Mouse (Mus musculus) spleen, adult 18-20 months (tissue): ENCODE data around the gene Senp1.
A peak's percentile ranks its signal among the peaks of the same experiment; 100 is the strongest.

Experiments
- DNase-seq, 2 experiments: peaks; one replicate each; pipeline ENCODE4 v3.0.0; 2022; ENCODE audit warnings: mixed read lengths in 2 of 2

The Senp1 gene

GRCm38 (mm10) chr15:98043967-98044366 lies 49.6 kb downstream of the Senp1 start:
- DNase-seq, result no peak

GRCm38 (mm10) chr15:98042508-98042907 lies 51.0 kb downstream of the Senp1 start:
- no peak for DNase-seq

GRCm38 (mm10) chr15:98039682-98040081 lies 53.9 kb downstream of the Senp1 start:
- DNase-seq, result no peak

DNA sequence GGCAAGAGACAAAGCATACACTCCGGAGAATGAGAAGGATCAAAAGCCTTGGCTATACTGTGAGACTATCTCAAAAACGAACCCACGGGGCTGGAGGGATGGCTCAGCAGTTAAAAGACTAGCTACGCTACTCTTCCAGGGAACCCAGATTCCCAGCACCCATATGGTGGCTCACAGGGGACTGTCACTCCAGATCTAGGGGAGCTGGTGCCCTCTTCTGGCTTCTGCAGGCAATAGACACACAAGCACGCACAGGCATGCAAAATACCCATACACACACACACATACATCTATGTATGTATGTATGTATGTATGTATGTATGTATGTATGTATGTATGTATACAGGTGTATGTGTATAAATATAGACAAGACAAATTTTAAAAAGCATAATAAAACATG lies 57.0 kb downstream of the Senp1 start:
- DNase-seq, result no peak

DNA sequence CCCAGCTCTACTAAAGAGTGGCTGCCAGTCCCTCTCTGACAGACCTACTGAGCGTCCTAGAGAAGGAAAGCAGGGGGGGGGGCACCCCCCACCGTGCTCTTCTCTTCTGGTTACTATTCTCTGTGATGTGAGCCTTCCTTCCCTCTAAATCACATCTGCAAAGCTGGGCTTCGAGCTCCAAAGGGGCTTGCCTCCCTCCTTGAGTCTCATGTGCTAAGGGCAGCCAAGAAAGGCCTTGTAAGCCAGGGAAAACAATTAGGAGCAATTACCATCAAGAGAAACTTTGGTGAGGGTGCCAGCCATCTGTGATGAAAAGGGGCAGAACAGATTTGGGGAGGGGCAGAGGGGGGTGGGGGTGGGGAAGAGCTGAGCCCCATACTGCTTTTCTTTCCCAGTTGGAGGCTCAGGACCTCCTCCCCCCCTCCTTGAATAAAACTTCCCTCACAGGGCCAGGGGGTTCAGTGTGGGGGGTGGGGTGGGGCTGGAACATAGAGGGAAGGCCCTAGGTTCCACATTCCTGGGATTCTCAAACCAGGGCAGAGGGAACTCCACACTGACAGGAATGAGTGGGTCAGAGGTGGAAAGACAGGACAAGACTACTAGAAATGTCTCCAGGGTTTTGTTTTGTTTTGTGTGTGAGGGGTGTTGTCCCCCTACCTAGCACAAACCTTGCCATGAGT lies 58.3 kb downstream of the Senp1 start:
- no peak for DNase-seq

GRCm38 (mm10) chr15:98033233-98033748 lies 60.3 kb downstream of the Senp1 start:
- no peak for DNase-seq

GRCm38 (mm10) chr15:98029798-98030197 lies 63.7 kb downstream of the Senp1 start:
- no peak for DNase-seq

DNA sequence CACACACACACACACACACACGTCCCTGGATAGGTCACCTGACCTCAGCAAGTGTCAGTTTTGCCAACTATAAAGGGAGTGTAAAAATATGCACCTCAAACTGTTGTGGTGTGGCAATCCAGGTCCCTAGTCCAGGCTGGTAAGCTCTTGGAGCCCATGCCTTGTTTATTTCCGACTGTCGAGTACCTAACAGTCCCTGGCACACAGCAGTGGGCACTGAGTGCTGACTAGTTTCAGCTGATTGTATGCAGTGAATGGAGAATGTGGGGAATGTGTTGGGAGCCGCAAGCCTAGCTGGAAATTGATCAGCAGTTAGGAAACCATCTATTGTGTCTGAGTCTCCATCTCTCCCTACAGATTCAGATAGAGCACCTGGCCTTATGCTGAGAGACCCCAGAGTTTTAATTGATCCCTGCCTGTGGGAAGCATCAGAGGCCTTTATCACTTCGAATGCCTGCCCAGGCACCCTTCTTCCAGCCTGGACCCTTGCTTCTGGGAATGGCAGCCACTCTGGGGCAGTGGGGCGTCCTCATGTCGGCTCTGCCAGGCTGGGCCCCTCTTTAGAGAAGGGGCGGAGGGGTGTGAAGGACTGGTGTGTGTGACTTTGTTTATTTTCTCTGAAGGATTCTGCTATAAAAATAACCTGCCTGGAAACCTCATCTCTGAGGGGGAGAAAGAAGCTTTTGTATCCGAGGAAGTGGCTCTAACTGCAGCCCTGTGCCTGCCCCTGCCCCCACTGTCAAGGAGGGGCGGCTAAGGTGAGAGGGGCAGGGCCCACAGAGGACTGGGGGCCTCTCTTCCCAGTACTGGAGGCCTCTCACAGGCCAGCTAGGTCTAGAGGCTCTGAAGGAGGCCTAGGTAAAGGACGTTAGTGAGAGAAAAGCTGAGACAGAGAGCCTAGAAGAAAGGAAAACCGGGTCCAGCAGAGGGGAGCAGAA lies 66.3 kb downstream of the Senp1 start:
- DNase-seq, result no peak

GRCm38 (mm10) chr15:98025611-98026010 lies 67.9 kb downstream of the Senp1 start:
- no peak for DNase-seq

GRCm38 (mm10) chr15:98023137-98023536 lies 70.4 kb downstream of the Senp1 start:
- DNase-seq, result no peak

DNA sequence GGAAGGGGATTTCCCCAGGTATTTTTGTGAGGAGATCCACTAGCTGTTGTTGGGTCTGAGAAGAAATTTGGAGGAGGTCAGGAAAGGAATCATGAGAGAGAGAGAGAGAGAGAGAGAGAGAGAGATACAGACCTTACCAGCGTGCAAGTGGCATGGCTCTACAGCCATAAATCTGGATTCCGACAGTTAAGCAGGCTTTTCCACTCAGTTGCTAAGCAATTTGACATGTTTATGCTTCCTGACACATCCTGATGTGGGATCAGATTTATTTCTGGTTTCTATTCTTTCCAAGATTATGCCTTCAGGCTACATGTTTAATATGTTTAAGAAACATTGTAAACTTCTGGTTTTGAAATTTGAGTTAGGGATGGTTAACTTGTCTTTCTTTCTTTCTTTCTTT lies 71.7 kb downstream of the Senp1 start:
- no peak for DNase-seq

GRCm38 (mm10) chr15:98019047-98019446 lies 74.5 kb downstream of the Senp1 start:
- no peak for DNase-seq

DNA sequence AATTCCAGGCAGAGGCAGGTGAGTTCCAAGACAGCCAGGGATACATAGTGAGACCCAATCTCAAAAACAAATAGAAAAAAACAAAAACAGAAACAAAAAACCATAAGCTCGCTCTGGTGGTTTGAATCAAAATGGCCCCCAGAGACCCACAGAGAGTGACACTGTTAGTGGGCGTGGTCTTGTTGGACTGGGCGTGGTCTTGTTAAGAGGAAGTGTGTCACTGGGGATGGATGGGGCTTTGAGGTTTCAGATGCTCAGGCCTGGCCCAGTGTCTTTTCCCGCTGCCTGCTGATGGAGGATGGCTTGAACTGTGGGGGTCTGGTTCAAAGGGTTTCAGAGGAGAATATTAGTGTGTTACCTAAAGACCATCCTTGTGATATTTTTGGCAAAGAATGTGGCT lies 75.6 kb downstream of the Senp1 start:
- no peak for DNase-seq

DNA sequence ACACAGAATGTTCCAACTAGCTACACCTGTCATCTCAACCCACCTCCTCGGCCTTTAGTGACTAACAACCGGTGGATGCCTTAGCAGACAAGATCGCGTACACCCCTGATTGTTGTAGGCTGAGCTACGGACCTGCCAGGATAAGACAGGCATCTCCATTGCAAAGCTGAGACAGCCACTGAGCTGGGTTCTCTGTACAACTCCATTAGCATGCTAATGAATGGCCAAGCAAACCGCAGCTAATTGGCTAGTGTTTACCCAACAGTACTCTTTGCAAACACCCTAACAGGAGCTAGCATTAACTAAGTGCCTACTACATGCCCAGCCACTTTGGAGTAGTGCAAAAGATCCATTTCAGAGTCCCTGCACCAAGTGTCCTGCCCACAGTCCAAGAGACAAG lies 80.7 kb downstream of the Senp1 start:
- no peak for DNase-seq

GRCm38 (mm10) chr15:98005181-98005580 lies 88.4 kb downstream of the Senp1 start:
- DNase-seq, result no peak

DNA sequence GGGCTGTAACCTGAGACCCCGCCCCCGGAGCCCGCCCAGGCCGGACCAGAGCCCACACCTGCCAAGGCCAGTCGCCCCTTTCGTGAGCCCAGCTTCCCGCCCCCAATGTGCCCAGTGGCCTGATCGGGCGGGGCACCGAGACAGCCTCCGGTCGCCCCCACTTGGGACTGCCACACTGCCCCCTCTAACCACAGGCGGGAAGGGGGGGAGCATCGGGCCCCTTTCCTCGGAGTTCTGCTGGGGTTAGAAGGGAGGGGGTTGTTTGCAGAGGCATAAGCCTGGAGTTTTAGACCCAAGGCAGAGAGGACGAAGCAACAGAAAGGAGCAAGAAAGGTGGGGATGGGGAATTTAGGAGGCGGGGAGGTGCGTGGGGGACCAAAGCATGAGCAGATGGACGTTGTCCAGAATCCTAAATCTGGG lies 88.8 kb downstream of the Senp1 start:
- DNase-seq, result no peak

GRCm38 (mm10) chr15:98003822-98004739 lies 89.5 kb downstream of the Senp1 start, which contains the start of gene Col2a1:
Gene Col2a1 (minus strand): TSS chr15:98004695.
- DNase-seq, result no peak

GRCm38 (mm10) chr15:98002991-98003821 lies 90.3 kb downstream of the Senp1 start:
- DNase-seq, result peak in 1 of 2 experiments; percentile 13

DNA sequence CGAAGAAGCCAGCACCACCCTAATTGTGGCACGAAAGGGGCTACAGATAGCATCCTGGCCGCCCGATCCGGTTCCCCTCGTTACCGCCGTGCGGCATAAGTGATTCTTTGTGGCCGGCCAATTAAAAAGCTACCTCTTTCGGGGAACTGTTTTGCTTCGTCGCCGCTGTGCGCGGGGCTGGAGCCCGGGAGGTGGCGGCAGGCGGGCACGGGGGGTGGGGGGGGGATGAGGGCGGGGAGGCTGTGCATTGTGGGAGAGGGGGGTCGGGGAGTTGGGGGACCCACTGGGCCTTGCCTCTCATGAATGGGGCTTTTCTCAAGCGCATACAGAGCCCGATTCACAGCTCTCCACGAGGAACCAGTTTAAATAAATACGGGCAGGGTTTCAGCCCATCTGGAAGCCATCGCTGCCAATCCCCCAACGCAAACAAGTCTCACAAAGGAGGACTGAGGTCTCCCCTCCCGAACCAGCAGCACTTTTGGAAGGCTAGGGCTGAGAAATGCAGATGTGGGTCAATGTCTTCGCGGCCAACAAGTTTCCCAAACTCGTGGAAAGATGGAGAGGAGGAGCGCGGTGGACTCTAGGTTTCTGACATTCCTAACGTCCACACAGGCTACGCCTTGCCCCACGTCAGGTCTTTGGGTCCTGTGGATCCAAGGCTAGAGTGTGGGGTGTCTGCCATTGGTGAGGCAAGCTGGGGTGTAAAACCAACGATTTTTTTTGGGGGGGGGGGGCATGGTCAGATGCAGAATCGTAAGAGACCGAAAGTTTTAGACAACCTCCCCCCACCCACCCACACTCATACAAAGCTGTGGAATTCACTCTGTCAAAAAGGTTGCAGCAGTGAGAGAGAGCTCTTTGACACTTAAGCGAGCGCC lies 91.2 kb downstream of the Senp1 start:
- DNase-seq, result no peak

GRCm38 (mm10) chr15:98001321-98002112 lies 92.0 kb downstream of the Senp1 start:
- no peak for DNase-seq
